8 mouse cellular contexts compared by ENCODE assay signal in genomic region chr19:45220593-45221457, GRCm38 (mm10). TPM values are rescaled to one million over a fixed set of nuclear protein-coding genes. Genes with fewer than 3 reads are reported as not detected.
DNase-seq lines count a peak whose midpoint lies in the region; ATAC-seq and TF ChIP-seq lines count a peak whose summit lies in the region.

No protein-coding gene starts in this region.

- peak overlapping the region; percentile 35 for H3K4me3 ChIP-seq in forebrain, embryonic 15.5 days
- H3K4me3 ChIP-seq in layer of hippocampus, adult 2 months = peak overlapping the region; percentile 23
- H3K4me3 ChIP-seq in lung, embryonic 15.5 days = peak overlapping the region; percentile 24

- POLR2A ChIA-PET in Patski (lab: Charles Lee) = no interaction called here

- no peaks in the 10 kb centered on the region for H3K36me3 ChIP-seq in forebrain, embryonic 15.5 days
- no peaks in the 10 kb centered on the region for H3K36me3 ChIP-seq in lung, embryonic 15.5 days

- H3K27ac ChIP-seq in forebrain, embryonic 15.5 days (replicated peaks) = peak overlapping the region; percentile 51; the same call in 1 of the 2 replicates
- H3K27ac ChIP-seq in layer of hippocampus, adult 2 months = no peak overlapping the region
- H3K27ac ChIP-seq in lung, embryonic 15.5 days = no peak overlapping the region

- H3K4me2 ChIP-seq in forebrain, embryonic 15.5 days (replicated peaks) = peak overlapping the region; percentile 68
- H3K4me2 ChIP-seq in lung, embryonic 15.5 days = peak overlapping the region; percentile 65

- H3K9ac ChIP-seq in forebrain, embryonic 15.5 days (replicated peaks) = peak overlapping the region; percentile 45
- peak overlapping the region; percentile 16 for H3K9ac ChIP-seq in lung, embryonic 15.5 days

- TF ChIP-seq CTCF in Patski (IDR thresholded peaks at IDR 0.05) = peak; percentile 98
- TF ChIP-seq CTCF in layer of hippocampus, adult 2 months (conservative IDR thresholded peaks at IDR 0.05) = peak; percentile 84

- DNase-seq in Patski (ENCODE audit: low read depth, low spot score) = peak; percentile 19
- peak; percentile 77 to 86 for DNase-seq in cerebellum, adult 18-20 months
- peak; percentile 51 to 81 for DNase-seq in layer of hippocampus, adult 2 months (ENCODE audit: low spot score in 2 of 2)
- DNase-seq in ovary, postnatal 14 days (ENCODE audit: low spot score) = peak; percentile 80
- peak; percentile 73 for DNase-seq in thymus, postnatal 25 days

- no peak for ATAC-seq in Patski
- ATAC-seq in forebrain, embryonic 15.5 days (replicated peaks) = peak; percentile 83
- ATAC-seq in hematopoietic stem cell, adult 5-6 weeks (replicated peaks in 1 of 2; ENCODE audit: insufficient read depth in 1 of 2, low FRiP score in 2 of 2, low TSS enrichment in 1 of 2, low read depth in 1 of 2, poor library complexity in 2 of 2, severe bottlenecking in 2 of 2) = peak; percentile 65 to 68; a peak in 3 of 4 replicates
- peak; percentile 62; the same call in 1 of the 2 replicates for ATAC-seq in lung, embryonic 15.5 days (ENCODE audit: borderline replicate concordance, extremely low read depth, low FRiP score, low TSS enrichment)

- no peaks in the 10 kb centered on the region for H3K9me3 ChIP-seq in forebrain, embryonic 15.5 days
- H3K9me3 ChIP-seq in lung, embryonic 15.5 days = no peaks in the 10 kb centered on the region

- H3K4me1 ChIP-seq in forebrain, embryonic 15.5 days = peaks cover 18% of the 10 kb centered on the region
- peaks cover 9% of the 10 kb centered on the region for H3K4me1 ChIP-seq in lung, embryonic 15.5 days

- CTCF ChIA-PET in Patski (lab: Charles Lee) = interaction anchor here (0.7 to 2.9 kb wide), 27 partner anchors 9 to 353 kb away, joined by 3 to 36 read pairs (median 4); no protein-coding TSS in a partner anchor

- in situ Hi-C loops in Patski (cut with MboI; ENCODE audit: low pct_unique_long_range_greater_than_20kb) = loop anchor here (5.0 to 10.0 kb wide), 2 partner anchors 216 to 524 kb away; partner anchors contain the start of genes Fgf8 and Npm3

- peaks cover 64% of the 10 kb centered on the region for H3K27me3 ChIP-seq in Patski
- H3K27me3 ChIP-seq in forebrain, embryonic 15.5 days = peaks cover 64% of the 10 kb centered on the region
- peaks cover 62% of the 10 kb centered on the region for H3K27me3 ChIP-seq in lung, embryonic 15.5 days

- WGBS in forebrain, embryonic 15.5 days = 1% methylated on average over 29 of the region's 29 CpGs
- WGBS in lung, embryonic 15.5 days = 1% methylated on average over 29 of the region's 29 CpGs

RNA-seq across cellular contexts. Expression of gene Lbx1, which starts 14.8 kb away (rescaled TPM):
- polyA plus RNA-seq in Patski (2021) = not detected
- not detected in 2 replicates for polyA plus RNA-seq in forebrain, embryonic 15.5 days (2015; fragmentation: Nextera tagmentation; extraction: Ambion mirVana)
- total RNA-seq in hematopoietic stem cell, adult 5-6 weeks (2017) = not detected in 2 replicates
- not detected for total RNA-seq in layer of hippocampus, adult 2 months (2021)
- not detected in 2 replicates for polyA plus RNA-seq in lung, embryonic 15.5 days (2015; fragmentation: Nextera tagmentation; extraction: Ambion mirVana)

Comparison
In these comparisons a context has a peak if more than half of its experiments do, and no peak if none do; other contexts are left out.
1. DNase-seq: peak in every context shown above with its lines; median percentile 82 in cerebellum, adult 18-20 months; 80 in ovary, postnatal 14 days; 73 in thymus, postnatal 25 days; 66 in layer of hippocampus, adult 2 months; 19 in Patski.